Mouse (Mus musculus): ENCODE results near the gene Krtcap3. TPM values are rescaled to one million over a fixed set of nuclear protein-coding genes. Genes with fewer than 3 reads are reported as not detected.

Krtcap3 gene
- 37.1 TPM for polyA plus RNA-seq (2017; shearing (Covaris generic))

DNA sequence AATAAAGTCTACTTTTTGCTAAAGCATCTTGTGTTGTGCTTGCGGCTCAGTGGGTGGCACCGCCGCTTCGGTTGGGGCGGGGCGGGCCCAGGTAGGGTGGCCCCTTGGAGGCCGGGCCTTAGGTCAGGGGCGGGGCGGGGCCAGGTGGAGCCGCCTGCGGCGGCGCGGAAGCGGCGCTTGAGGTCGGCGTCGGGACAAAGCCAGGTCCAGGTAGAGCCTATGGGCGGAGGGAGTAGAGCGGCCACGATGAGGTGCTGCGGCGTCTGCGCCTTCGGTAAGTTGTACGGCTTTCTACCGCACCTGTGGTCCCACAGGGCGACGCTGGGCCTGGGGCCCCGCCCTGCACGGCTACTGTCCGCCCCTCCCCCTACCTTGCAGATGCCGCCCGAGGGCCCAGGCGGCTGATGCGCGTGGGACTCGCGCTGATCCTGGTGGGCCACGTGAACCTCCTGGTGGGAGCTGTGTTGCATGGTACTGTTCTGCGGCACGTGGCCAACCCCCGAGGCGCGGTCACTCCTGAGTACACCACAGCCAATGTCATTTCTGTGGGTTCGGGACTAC lies at the start of gene Krtcap3:
Krtcap3 (plus strand) TSS at position 151 of the 561 bp plus-strand sequence.

DNA sequence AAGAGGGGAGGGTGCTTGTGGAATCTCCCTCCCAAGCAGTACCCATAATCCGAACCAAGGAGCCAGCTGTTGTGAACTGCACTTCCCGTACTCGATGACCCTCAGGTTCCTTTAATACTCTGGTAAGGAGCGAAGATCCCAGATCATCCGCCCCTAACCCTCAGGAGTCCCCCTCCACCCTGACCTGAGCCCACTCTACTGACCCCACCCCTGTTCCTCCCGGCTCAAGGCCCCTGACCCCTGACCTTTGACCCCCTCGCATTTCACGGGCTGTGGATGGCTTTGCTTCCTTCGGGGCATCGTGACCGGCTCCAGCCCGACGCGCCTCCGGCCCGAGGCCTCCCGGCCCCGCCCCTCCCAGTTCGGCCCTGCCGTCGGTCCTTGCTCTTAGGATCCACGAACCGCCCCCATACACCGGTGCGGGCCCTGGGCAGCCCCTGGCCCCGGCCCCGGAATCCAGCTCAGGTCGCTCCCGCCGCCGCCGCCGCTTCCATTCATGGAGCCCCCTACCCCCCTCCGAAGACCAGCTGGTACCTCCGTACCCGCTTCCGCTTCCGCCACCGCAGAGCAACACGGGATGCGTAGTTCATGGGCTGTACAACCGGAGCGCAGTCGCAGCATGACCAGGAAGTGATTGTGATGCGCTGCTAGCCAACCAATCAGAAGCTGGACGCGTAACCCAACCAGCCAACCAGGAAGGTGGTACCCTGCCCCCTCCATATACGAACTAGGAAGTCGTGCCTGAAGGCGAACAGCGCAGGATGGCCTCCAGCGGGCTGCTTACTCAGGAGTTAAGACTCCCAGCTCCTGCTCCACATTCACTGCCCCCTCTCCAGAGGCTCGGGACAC lies 49.5 kb upstream of the Krtcap3 start, which contains the start of gene Zfp513:
Zfp513 (minus strand) TSS at position 562 of the 849 bp plus-strand sequence.

DNA sequence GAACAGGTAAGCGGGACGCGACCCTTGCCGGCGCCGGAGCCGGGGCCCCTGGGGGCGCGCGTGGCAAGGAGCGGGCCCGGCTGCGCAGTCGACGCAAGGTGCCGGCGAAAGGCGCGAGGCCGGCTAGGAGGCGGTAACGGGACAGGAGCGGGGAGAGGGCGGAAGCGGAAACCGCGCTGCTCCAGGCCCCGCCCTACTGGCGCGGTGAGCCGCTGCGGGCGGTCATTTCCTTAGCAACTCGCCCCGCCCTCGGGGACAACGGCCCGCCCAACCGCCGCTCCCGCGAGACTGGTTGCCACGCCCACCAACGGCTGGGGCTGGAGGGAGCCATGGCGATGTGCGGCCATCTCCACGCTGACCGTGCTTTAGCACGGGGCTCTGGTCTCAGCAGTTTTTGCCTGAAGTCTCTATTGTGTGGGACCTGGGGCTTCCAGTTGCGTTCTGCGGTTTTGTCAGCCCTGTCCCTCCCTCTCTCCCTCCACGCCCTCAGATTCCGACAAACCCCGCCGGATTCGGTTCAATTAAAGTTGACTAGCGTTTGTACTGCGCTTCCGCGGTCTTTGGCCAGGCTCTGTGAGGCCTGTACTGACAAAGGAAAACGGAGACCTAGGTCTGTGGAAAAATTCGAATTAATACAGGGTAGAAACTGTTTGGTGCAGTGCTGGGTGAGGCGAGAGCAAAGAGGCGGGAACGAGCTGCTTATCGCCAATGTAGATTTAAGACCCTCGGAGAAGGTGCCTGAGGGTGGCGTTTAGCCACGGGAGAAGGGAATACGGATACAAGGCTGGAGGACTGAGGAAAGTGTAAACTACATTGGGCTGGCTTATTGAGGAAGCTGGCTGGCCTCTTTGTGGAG lies 30.8 kb upstream of the Krtcap3 start, which contains the start of gene Ppm1g:
Ppm1g (minus strand) TSS at position 240 of the 856 bp plus-strand sequence.

DNA sequence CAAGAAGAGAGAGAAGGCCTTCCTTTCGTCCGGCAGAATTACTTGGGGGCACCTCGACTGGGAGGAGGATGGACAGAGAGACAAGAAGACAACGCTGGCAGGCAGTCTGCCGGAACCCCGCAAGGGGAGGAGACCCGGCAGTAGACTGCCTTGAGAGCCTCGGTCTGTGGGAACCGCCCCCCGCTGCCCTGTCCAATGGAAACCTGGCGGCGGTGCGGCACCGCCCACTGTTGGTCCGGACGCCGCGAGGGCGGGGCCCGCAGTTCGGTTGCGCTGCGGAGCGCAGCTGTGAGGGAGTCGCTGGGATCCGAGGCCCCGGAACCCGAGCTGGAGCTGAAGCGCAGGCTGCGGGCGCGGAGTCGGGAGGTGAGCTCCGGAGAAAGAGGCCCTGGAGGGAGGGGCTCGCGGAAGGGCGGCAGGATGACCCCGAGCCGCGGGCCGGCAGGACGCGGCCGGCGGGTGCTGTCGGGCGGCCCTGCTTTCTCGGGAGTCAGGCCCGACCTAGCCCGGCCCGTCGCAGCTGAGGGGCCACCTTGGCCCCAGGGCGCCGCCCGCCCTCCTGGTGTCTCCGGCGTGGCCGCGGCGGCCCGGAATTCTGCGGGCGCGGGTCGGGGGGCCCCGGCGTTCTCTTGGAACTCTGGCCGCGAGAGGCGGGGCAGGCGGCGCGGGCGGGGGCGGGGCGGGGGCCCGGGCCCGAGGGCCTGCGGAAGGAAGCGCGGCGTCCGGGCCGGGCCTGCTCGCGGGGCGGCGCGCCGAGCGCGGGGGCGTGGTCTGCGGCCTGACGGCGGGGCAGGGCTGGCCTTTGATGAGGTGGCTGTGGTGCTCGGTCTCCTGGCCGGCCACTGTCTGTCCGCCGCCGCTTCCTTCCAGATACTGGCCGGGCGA lies 10.6 kb upstream of the Krtcap3 start, which contains the start of the genes Nrbp1 and Gm9970:
Nrbp1 (plus strand) TSS at position 228 of the 885 bp plus-strand sequence.
Gm9970 (minus strand) TSS at position 596 of the 885 bp plus-strand sequence.

DNA sequence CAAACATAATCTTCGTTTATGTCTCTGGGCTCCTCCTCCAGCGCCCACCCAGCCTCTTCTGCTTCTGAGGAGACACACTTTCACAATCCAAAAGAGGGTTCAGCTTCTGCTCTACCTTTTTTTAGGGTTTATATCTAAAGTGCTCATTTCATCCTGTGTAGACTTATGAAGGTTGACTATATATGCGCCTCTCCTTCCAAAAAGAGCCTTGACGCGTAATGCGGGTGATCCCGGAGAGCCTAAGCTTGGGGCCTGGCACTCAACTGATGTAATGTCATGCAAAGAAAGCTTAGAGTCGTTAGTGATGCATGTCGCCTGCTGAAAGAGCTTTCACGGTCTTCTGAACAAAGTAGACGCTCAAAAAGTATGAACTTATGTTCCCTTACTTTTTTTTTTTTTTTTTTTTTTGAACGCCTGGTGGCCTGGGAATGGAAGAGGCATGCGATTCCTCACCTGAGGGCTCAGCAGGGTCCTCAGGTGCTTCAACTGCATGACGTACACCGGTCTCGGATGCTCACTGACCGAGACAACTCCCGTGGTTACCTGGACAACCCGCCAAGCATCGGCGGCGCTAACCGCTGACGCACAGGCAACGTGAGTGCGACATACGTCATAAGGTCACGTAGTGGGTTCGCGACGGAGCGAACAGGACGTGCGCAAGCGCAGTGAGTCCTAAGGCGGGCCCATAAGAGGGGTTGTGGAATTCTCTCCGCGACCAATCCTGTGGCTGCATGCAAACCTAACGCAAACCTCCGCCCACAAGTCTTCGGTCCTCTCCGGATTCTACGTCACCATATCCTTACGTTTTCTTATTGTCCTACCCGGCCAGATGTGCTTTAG lies 39.2 kb downstream of the Krtcap3 start, which contains the start of gene Ift172:
Ift172 (minus strand) TSS at position 596 of the 840 bp plus-strand sequence.

DNA sequence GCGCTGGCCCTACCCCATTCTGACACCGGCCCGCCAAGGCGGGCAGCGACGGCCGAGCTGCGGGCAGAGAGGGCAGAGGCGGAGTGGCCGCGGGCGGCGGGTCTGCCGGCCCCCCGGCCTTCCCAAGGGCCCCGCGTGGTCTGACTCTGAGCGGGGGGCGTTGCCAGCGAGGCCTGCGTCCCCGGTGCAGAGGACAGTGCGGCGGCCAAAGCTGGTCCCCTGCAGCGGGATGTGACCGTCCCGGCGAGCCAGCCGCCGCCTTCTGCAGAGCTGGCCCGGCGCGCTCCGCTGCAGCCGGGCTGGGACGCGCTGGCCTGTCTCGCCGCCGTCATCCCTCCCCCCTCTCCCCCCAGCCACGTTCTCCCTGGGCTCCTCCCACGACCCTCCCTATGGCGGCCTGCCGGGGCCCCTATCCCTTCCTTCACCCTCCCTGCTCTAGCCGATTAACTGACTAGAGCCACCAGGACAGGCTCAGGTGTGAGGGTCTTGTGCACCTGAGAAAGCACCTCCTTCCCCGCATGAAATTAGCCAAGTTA lies 44.2 kb downstream of the Krtcap3 start, which contains the start of gene Fndc4:
Fndc4 (minus strand) TSS at position 475 of the 536 bp plus-strand sequence.

DNA sequence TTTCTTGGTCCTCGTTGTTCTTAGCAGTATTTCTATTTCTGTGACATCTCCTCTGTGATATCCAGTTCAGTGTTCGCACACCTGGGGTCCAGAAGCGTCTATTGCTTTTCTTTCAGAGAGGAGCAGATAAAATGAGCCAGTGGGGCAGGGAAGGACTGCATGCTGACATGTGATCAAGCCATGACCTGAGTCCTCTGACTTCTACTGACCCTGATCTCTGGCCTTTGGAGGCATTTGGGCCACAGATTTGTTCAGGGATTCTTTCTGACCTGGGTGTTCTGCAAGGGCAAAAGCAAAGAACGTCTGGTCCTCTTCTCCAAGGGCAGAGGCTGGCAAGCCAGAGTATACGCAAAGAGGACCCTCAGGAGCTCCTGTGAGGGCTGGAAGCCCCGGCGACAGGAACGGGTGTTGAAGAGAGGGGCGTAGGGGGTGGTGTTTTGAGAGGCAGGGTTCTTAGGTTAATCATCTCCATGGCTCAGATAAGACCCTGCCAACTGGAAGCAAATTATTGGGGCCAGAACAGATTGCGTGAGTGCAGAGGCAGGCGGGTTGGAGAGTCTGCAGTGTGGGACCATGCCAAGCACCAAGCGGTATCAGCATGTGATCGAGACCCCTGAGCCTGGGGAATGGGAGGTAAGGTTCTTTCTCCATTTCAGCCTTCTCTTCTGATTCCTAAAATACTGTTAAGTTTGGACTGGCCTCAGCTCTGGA lies 45.7 kb downstream of the Krtcap3 start, which contains the start of gene Gckr:
Gckr (plus strand) TSS at position 397 of the 711 bp plus-strand sequence.

Other genes starting within 250 kb of the Krtcap3 start
- 91.2 TPM for gene Atraid, start 203.4 kb upstream of the Krtcap3 start, polyA plus RNA-seq (2017; shearing (Covaris generic))
- gene Slc5a6, start 202.8 kb upstream of the Krtcap3 start, polyA plus RNA-seq (2017; shearing (Covaris generic)): 10.9 TPM
- gene Cad, start 196.9 kb upstream of the Krtcap3 start, polyA plus RNA-seq (2017; shearing (Covaris generic)): 29.7 TPM
- gene Dnajc5g, start 145.4 kb upstream of the Krtcap3 start, polyA plus RNA-seq (2017; shearing (Covaris generic)): not detected
- gene Slc30a3, start 143.5 kb upstream of the Krtcap3 start, polyA plus RNA-seq (2017; shearing (Covaris generic)): 0.60 TPM
- not detected for gene Trim54, start 135.0 kb upstream of the Krtcap3 start, polyA plus RNA-seq (2017; shearing (Covaris generic))
- not detected for gene Ucn, start 112.9 kb upstream of the Krtcap3 start, polyA plus RNA-seq (2017; shearing (Covaris generic))
- gene Mpv17, start 97.4 kb upstream of the Krtcap3 start, polyA plus RNA-seq (2017; shearing (Covaris generic)): 48.8 TPM
- 2.1 TPM for gene Gm29609, start 71.8 kb upstream of the Krtcap3 start, polyA plus RNA-seq (2017; shearing (Covaris generic))
- 106 TPM for gene Gtf3c2, start 71.5 kb upstream of the Krtcap3 start, polyA plus RNA-seq (2017; shearing (Covaris generic))
- gene Snx17, start 58.5 kb upstream of the Krtcap3 start, polyA plus RNA-seq (2017; shearing (Covaris generic)): 135 TPM
- gene Eif2b4, start 58.3 kb upstream of the Krtcap3 start, polyA plus RNA-seq (2017; shearing (Covaris generic)): 73.7 TPM
- gene Zfp513, start 49.4 kb upstream of the Krtcap3 start, polyA plus RNA-seq (2017; shearing (Covaris generic)): 27.9 TPM
- gene Ppm1g, start 31.0 kb upstream of the Krtcap3 start, polyA plus RNA-seq (2017; shearing (Covaris generic)): 57.5 TPM
- 188 TPM for gene Nrbp1, start 10.8 kb upstream of the Krtcap3 start, polyA plus RNA-seq (2017; shearing (Covaris generic))
- not detected for gene Gm9970, start 10.5 kb upstream of the Krtcap3 start, polyA plus RNA-seq (2017; shearing (Covaris generic))
- 14.7 TPM for gene Ift172, start 39.4 kb downstream of the Krtcap3 start, polyA plus RNA-seq (2017; shearing (Covaris generic))
- not detected for gene Fndc4, start 44.4 kb downstream of the Krtcap3 start, polyA plus RNA-seq (2017; shearing (Covaris generic))
- gene Gckr, start 45.8 kb downstream of the Krtcap3 start, polyA plus RNA-seq (2017; shearing (Covaris generic)): not detected
- 52.3 TPM for gene Zfp512, start 200.7 kb downstream of the Krtcap3 start, polyA plus RNA-seq (2017; shearing (Covaris generic))
- gene 4930548H24Rik, start 234.0 kb downstream of the Krtcap3 start, polyA plus RNA-seq (2017; shearing (Covaris generic)): not detected
- gene Gpn1, start 243.1 kb downstream of the Krtcap3 start, polyA plus RNA-seq (2017; shearing (Covaris generic)): 39.0 TPM